Mouse (Mus musculus) E14TG2a.4 (cell line): ENCODE measurements around the gene Oxtr.
A peak's percentile ranks its signal among the peaks of the same experiment; 100 is the strongest.

Experiments used
- H3K27me3 ChIP-seq: 2 replicates; pipeline ENCODE4 v1.6.1; 2014; ENCODE audit warnings: low read length, control low read depth; ENCODE audit not compliant: insufficient read depth
- H3K36me3 ChIP-seq: 2 replicates; pipeline ENCODE4 v1.6.1; 2014; ENCODE audit warnings: low read length, control low read depth; ENCODE audit not compliant: insufficient read depth
- H3K4me1 ChIP-seq: replicated peaks from 2 replicates; pipeline ENCODE4 v1.6.1; 2014; ENCODE audit warnings: low read depth, low read length, control low read depth
- H3K4me3 ChIP-seq: replicated peaks from 2 replicates; pipeline ENCODE4 v1.5.1; 2014; ENCODE audit warnings: mild to moderate bottlenecking, low read length
- H3K9me3 ChIP-seq: 2 replicates; pipeline ENCODE4 v1.6.1; 2014; ENCODE audit warnings: low read length, control low read depth
- CTCF ChIP-seq: conservative IDR thresholded peaks from 2 replicates; pipeline ENCODE4 v1.5.1; 2014; ENCODE audit warnings: low read length
- NANOG ChIP-seq: IDR thresholded peaks from 2 replicates; pipeline ENCODE4 v1.6.1; 2014; ENCODE audit warnings: borderline replicate concordance, low read length, mixed read lengths
- POU5F1 ChIP-seq: IDR thresholded peaks from 2 replicates; pipeline ENCODE4 v1.6.1; 2014; ENCODE audit warnings: low read length, borderline replicate concordance

Oxtr gene

DNA sequence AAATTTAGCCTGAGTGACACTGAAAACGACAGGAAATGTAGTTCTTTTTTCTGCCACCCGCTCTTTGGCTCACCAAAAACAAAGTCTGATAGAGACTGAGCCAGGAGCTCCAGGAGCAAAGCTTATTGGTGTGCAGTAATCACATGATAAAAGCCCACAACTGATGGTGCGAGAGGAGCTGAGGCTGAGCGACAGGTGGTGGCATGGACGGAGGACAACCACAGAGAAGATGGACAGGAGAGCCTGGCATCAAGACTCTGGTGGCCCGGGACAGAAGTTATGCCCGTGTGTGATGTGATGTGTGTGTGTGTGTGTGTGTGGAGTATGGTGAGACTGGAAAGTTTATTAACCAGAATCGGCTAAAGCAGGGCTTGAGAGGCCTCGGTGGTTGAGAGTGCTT lies 3.6 kb upstream of the Oxtr start:
- TF ChIP-seq CTCF, result no peak
- TF ChIP-seq NANOG, result no peak
- TF ChIP-seq POU5F1, result no peak
- H3K36me3 ChIP-seq, result no peaks in the 10 kb centered on the region
- no peak overlapping the region for H3K4me3 ChIP-seq
- H3K27me3 ChIP-seq, result peaks cover 48% of the 10 kb centered on the region
- peaks cover 27% of the 10 kb centered on the region for H3K4me1 ChIP-seq
- no peaks in the 10 kb centered on the region; the same call in 1 of the 2 replicates for H3K9me3 ChIP-seq

DNA sequence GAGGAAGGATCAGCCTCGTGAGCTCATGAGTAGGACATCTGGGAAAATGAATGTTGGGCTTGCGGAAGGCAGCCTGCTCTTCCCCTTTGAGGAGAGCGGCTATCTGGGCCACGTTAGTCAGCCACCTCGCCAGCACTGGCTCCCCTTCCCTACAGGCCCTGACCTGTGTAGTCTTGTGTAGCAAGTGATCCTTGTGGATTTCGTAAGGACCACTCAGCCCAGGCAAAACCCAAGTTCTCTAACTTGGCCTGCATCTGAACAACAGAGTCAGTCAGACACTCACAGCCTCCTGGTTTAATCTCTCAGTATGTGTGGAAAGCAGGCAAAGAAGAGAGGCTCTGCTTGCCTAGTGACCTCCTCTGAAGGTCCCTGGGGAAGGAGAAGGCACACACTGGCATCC lies 2.9 kb upstream of the Oxtr start:
- Histone ChIP-seq H3K36me3 (no peaks in the 10 kb centered on the region), H3K9me3 (peaks cover under 1% of the 10 kb centered on the region; the same call in 1 of the 2 replicates), H3K4me1 (peaks cover 27% of the 10 kb centered on the region), H3K27me3 (peaks cover 56% of the 10 kb centered on the region), H3K4me3 (no peak overlapping the region)
- TF ChIP-seq POU5F1, result no peak
- no peak for TF ChIP-seq NANOG
- no peak for TF ChIP-seq CTCF

DNA sequence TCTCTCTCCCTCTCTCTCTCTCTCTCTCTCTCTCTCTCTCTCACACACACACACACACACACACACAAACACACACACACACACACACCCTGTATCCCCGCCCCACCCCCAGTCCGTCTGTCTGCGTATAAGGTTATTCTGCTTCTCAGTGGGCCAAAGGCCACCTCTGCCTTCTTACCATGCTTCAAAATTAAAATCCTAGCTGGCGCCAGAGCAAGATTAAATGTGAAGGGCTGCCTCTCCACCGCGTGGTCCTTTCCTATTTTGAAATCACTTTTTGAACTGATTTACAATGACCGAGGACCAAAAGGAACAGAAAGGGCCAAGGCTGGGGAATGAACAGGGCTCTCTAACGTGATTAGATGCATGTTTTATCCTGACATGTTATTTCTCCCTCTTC lies 1.8 kb upstream of the Oxtr start:
- Histone ChIP-seq H3K4me3 (no peak overlapping the region), H3K9me3 (peaks cover 3% of the 10 kb centered on the region; the same call in 1 of the 2 replicates), H3K4me1 (peaks cover 27% of the 10 kb centered on the region), H3K27me3 (peaks cover 67% of the 10 kb centered on the region), H3K36me3 (no peaks in the 10 kb centered on the region)
- TF ChIP-seq NANOG, result no peak
- no peak for TF ChIP-seq POU5F1
- no peak for TF ChIP-seq CTCF

DNA sequence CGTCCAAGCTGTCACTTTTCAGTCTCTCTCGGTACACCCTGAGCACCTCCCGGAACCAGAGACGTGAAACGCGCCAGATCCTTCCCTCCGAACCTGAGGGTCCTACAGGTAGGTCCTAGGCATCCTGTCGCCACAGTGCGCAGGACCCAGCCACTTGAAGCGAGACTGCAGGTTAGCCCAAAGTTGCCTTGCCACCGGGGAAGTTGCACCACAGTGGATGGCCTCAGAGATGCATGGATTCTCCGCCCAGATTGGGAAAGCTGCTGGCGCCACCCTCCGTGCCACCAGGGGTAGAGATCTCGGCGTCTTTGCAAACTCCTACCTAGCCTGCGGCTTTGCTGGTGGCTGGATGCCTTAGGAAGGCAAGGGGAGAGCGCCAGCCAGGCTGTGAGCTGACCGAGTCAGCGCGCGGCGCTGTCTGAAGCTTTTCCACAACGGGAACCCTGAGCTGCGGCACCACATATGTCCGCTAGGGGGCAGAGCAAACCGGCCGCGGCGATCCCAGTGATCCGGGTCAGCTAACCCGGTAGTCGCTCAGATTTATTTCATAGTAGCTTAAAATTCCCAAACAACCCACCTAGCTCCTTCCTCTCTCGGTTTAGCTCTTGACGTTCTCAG lies 991 bp upstream of the Oxtr start:
- peak overlapping the region; percentile 70 for H3K4me3 ChIP-seq
- TF ChIP-seq NANOG (no peak), POU5F1 (no peak), CTCF (peak; percentile 82)
- H3K36me3 ChIP-seq, result no peaks in the 10 kb centered on the region
- peaks cover 3% of the 10 kb centered on the region; the same call in 1 of the 2 replicates for H3K9me3 ChIP-seq
- peaks cover 21% of the 10 kb centered on the region for H3K4me1 ChIP-seq
- H3K27me3 ChIP-seq, result peaks cover 73% of the 10 kb centered on the region

DNA sequence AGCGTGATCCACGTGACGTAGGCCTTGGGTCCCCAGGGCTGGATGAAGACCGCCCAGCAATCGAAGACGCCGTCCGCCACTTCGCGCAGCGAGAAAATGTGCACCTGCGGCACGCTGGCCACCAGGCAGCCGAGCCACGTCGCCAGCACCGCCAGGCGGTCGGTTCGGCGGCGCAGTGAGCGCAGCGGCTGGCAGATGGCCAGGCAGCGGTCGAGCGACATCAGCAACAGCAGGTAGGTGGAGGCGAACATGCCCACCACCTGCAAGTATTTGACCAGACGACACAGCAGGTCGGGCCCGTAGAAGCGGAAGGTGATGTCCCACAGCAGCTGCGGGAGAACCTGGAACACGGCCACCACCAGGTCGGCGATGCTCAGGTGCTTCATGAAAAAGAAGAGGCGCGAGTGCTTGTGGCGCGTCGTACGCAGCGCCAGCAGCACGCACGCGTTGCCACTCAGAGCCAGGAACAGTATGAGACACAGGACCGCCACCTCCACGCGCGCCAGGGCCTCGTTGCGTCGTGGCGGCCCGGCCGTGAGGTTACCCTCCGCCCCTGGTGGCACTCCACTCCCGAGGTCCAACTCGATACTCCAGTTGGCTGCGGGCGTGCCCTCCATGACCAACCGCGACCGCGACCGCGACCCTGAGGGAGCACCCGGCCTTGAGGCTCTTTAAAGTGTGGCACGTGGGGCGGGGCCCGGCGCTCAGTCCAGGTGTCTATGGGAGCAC lies 398 bp downstream of the Oxtr start:
- TF ChIP-seq NANOG, result no peak
- TF ChIP-seq POU5F1, result no peak
- no peak for TF ChIP-seq CTCF
- Histone ChIP-seq H3K36me3 (no peaks in the 10 kb centered on the region), H3K9me3 (peaks cover 3% of the 10 kb centered on the region; the same call in 1 of the 2 replicates), H3K4me3 (peak overlapping the region; percentile 67), H3K27me3 (peaks cover 84% of the 10 kb centered on the region), H3K4me1 (peaks cover 12% of the 10 kb centered on the region)

DNA sequence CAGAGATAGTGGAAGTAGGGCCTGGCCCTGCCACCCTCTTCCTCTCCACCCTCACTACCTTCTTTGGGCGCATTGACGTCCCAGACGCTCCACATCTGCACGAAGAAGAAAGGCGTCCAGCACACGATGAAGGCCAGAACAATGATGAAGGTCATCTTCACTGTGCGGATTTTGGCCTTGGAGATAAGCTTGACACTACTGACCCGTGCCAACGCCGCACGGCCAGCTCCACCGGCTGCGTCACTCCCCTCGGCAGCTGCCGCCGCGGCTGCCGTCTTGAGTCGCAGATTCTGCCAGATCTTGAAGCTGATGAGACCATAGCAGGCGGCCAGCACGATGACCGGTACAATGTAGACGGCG lies 942 bp downstream of the Oxtr start:
- TF ChIP-seq CTCF (no peak), NANOG (no peak), POU5F1 (no peak)
- peaks cover 88% of the 10 kb centered on the region for H3K27me3 ChIP-seq
- H3K36me3 ChIP-seq, result no peaks in the 10 kb centered on the region
- peaks cover 15% of the 10 kb centered on the region for H3K4me1 ChIP-seq
- H3K4me3 ChIP-seq, result peak overlapping the region; percentile 67
- H3K9me3 ChIP-seq, result peaks cover 3% of the 10 kb centered on the region; the same call in 1 of the 2 replicates

DNA sequence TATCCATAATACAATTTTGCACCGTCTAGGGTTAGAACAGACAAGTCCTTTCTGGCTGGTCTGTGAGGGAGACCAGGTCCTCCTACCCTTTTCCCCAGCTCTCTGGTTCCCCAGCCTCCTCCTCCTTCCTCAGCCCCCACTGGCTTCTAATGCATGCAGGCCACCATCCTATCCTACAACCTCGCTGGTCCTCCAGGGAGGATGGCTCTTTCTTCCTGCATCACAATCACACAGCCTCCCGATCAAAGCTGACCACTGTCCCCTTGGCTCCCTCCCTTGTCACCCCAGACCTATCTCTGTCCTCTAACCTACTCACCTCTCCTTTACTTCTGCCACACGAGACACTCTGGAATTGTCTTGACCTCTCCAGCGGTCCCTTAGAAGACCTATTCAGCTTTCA lies 1.8 kb downstream of the Oxtr start:
- TF ChIP-seq POU5F1, result no peak
- TF ChIP-seq CTCF, result no peak
- TF ChIP-seq NANOG, result no peak
- Histone ChIP-seq H3K36me3 (no peaks in the 10 kb centered on the region), H3K9me3 (peaks cover 3% of the 10 kb centered on the region; the same call in 1 of the 2 replicates), H3K4me1 (peaks cover 15% of the 10 kb centered on the region), H3K27me3 (peaks cover 91% of the 10 kb centered on the region), H3K4me3 (no peak overlapping the region)

DNA sequence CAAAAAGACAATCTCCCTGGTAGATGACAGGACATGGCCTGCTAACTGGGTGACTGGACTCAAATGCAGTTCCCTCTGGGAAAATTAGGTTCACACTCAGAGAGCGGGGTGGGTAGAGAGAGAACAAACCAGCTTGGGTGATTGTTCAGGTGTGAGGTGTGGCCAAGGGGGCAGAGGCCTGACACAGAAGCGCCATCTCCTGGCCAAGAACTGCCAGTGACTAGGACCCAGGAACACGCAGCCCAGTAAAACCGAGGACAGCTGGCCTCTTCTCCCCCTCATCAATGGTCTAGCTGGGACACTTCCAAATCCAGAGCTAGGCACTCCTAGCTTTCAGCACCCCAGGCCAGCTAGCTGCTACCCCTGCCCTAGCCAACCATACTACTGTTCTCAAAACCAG lies 5.4 kb downstream of the Oxtr start:
- Histone ChIP-seq H3K9me3 (peaks cover 3% of the 10 kb centered on the region; the same call in 1 of the 2 replicates), H3K4me1 (peaks cover 12% of the 10 kb centered on the region), H3K27me3 (peaks cover 75% of the 10 kb centered on the region), H3K4me3 (no peak overlapping the region), H3K36me3 (no peaks in the 10 kb centered on the region)
- TF ChIP-seq POU5F1 (no peak), NANOG (no peak), CTCF (peak; percentile 64)
